Mouse (Mus musculus): ENCODE results near the gene Tsacc. TPM values are rescaled to one million over a fixed set of nuclear protein-coding genes. Genes with fewer than 3 reads are reported as not detected.
"Not testable (repeated sequence)": the region's sequence is repeated elsewhere in the genome, so short reads cannot be mapped to it uniquely, and the experiment has no call there.

Gene Tsacc
- total and polyA plus RNA-seq, 2 experiments from 2014 or later, result 10.6 TPM; not detected in 1

DNA sequence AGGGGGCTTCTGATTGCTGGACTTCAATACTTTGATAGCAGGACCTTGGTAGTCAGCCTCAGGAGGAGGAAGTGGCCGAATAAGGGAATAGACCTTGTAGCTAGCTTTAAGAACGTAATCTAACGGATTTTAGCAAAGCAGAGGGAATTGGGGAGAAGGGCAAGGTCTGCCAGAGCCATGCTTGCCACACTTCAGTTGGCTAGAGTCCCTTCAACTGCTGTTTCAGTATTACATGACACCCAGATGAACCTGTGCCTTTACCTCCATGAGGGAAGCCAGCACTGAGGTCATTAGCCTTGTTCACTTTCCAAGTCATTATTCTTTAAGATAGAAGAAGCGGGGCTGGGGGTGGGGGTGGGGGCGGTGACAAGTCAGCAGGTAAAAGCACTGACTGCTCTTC is 27.8 kb downstream of the Tsacc start:
- no peaks in the 10 kb centered on the region for H3K4me1 ChIP-seq (ENCODE audit: insufficient read depth, low read length)
- TF ChIP-seq CTCF (IDR thresholded peaks at IDR 0.05; ENCODE audit: low read depth), result no peak

DNA sequence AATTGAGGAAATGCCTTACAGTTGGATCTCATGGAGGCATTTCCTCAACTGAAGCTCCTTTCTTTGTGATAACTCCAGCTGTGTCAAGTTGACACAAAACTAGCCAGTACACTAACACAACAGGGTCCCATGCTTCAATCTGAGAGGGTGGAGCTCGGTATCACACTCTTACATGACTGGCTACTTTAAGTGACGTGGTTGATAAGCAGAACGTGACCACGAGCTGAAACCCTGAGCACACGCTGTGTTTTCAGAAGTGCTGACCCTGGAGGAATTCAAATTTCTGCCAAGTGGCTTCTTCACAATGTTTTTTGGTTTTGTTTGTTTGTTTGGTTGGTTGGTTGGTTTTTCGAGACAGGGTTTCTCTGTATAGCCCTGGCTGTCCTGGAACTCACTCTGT is 28.8 kb downstream of the Tsacc start:
- not testable (repeated sequence) for H3K4me2 ChIP-seq (ENCODE audit: low read depth, low read length); DNase-seq (ENCODE audit: low spot score); H3K9me3 ChIP-seq (ENCODE audit: low read length); H3K9ac ChIP-seq (replicated peaks; ENCODE audit: low read length); H3K4me1 ChIP-seq (ENCODE audit: insufficient read depth, low read length); H3K36me3 ChIP-seq (ENCODE audit: insufficient read depth, low read length); H3K27me3 ChIP-seq (ENCODE audit: insufficient read depth, low read length); H3K27ac ChIP-seq; ATAC-seq; H3K4me3 ChIP-seq (ENCODE audit: low read length)
- WGBS, result 90% methylated on average over 6 of the region's 6 CpGs

More for the DNA sequence above, 27.8 kb downstream of the Tsacc start:
- no peaks in the 10 kb centered on the region for H3K9me3 ChIP-seq (ENCODE audit: low read length)
- no peak overlapping the region for H3K4me3 ChIP-seq (ENCODE audit: low read length)
- ATAC-seq, result no peak
- no peaks in the 10 kb centered on the region for H3K27me3 ChIP-seq (ENCODE audit: insufficient read depth, low read length)
- WGBS, result 92% methylated on average over 5 of the region's 5 CpGs
- no peak overlapping the region for H3K9ac ChIP-seq (replicated peaks; ENCODE audit: low read length)
- H3K36me3 ChIP-seq (ENCODE audit: insufficient read depth, low read length), result no peaks in the 10 kb centered on the region
- no peak for DNase-seq (ENCODE audit: low spot score)
- no peak overlapping the region for H3K27ac ChIP-seq
- H3K4me2 ChIP-seq (ENCODE audit: low read depth, low read length), result no peak overlapping the region

DNA sequence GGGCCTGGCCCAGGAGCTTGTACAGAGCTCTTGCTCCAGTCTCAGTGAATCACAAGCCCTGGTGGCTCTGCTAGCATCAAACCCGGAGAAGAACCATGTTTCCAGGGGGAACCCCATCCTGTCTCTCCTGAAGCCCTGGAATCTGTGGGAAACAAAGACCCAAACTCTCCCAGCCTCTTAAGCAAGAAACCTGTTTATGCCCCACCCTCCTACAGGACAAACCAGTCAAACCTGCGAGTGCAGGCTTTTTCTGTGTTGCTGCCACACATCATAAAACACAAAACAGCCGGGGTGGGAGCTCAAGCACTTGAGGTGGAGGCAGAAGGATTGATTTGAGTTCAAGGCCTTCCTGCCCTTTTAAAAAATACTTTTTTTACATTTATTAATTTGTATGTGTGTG is 34.5 kb downstream of the Tsacc start:
- H3K4me3 ChIP-seq (ENCODE audit: low read length), result no peak overlapping the region
- 85% methylated on average over 3 of the region's 3 CpGs for WGBS
- no peaks in the 10 kb centered on the region for H3K36me3 ChIP-seq (ENCODE audit: insufficient read depth, low read length)
- DNase-seq (ENCODE audit: low spot score) (no peak), ATAC-seq (no peak)
- no peak overlapping the region for H3K9ac ChIP-seq (replicated peaks; ENCODE audit: low read length)
- no peaks in the 10 kb centered on the region for H3K9me3 ChIP-seq (ENCODE audit: low read length)
- H3K27me3 ChIP-seq (ENCODE audit: insufficient read depth, low read length), result no peaks in the 10 kb centered on the region
- TF ChIP-seq CTCF (IDR thresholded peaks at IDR 0.05; ENCODE audit: low read depth), result no peak
- no peak overlapping the region for H3K27ac ChIP-seq
- H3K4me2 ChIP-seq (ENCODE audit: low read depth, low read length), result no peak overlapping the region
- no peaks in the 10 kb centered on the region for H3K4me1 ChIP-seq (ENCODE audit: insufficient read depth, low read length)

DNA sequence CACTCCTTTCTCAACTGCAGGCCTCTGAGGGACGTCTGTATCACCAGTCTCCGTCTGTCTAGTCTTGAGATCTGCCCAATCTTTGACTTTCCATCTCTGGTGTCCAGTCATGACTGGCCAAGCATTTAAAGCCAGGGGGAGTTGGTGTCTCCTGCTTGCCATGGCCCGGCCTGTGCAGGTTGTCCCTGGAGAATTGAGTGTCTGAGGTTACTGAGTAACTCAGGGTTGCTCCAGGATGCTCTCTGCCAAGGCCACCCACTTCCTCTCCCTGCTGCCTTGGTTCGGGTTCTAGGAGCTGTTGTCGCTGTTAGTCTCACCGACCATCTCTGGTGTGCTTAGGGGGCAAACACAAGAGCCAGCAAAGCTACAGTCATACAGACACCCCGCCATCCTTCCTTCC is 40.4 kb downstream of the Tsacc start:
- Histone ChIP-seq H3K9me3 (ENCODE audit: low read length) (no peaks in the 10 kb centered on the region), H3K4me2 (ENCODE audit: low read depth, low read length) (no peak overlapping the region), H3K27ac (no peak overlapping the region), H3K4me1 (ENCODE audit: insufficient read depth, low read length) (peaks cover 8% of the 10 kb centered on the region; the same call in 1 of the 2 replicates), H3K27me3 (ENCODE audit: insufficient read depth, low read length) (no peaks in the 10 kb centered on the region; the same call in 1 of the 2 replicates), H3K4me3 (ENCODE audit: low read length) (no peak overlapping the region), H3K36me3 (ENCODE audit: insufficient read depth, low read length) (no peaks in the 10 kb centered on the region), H3K9ac (replicated peaks; ENCODE audit: low read length) (no peak overlapping the region)
- DNase-seq (ENCODE audit: low spot score) (no peak), ATAC-seq (no peak)
- no peak for TF ChIP-seq CTCF (IDR thresholded peaks at IDR 0.05; ENCODE audit: low read depth)
- 78% methylated on average over 7 of the region's 7 CpGs for WGBS

DNA sequence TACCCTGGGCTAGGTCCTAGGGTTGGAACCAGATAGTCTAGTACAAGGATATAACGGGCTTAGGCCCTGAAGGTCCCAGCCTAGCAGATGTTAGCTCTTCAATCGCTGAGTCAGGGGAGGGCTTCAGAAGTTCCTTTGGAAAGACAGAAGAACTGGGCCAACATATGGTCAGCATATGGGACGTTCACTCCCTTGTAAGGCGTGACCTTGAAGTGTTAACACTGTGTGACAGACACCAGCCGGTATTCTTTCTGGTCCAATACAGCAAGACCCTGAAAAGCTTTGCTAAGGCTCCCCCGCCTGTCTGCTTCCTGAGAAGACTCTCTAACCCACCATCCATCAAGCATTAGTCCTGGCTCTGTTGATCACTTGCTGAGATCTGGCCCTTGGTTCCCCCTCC is 40.8 kb downstream of the Tsacc start:
- no peak for ATAC-seq
- no peak overlapping the region for H3K4me2 ChIP-seq (ENCODE audit: low read depth, low read length)
- WGBS, result 70% methylated on average over 6 of the region's 6 CpGs
- H3K27ac ChIP-seq, result no peak overlapping the region
- H3K4me3 ChIP-seq (ENCODE audit: low read length), result no peak overlapping the region
- no peak for DNase-seq (ENCODE audit: low spot score)
- no peak overlapping the region for H3K9ac ChIP-seq (replicated peaks; ENCODE audit: low read length)
- no peaks in the 10 kb centered on the region for H3K36me3 ChIP-seq (ENCODE audit: insufficient read depth, low read length)
- H3K27me3 ChIP-seq (ENCODE audit: insufficient read depth, low read length), result no peaks in the 10 kb centered on the region; the same call in 1 of the 2 replicates
- no peaks in the 10 kb centered on the region for H3K9me3 ChIP-seq (ENCODE audit: low read length)
- TF ChIP-seq CTCF (IDR thresholded peaks at IDR 0.05; ENCODE audit: low read depth), result no peak
- peaks cover 8% of the 10 kb centered on the region; the same call in 1 of the 2 replicates for H3K4me1 ChIP-seq (ENCODE audit: insufficient read depth, low read length)

DNA sequence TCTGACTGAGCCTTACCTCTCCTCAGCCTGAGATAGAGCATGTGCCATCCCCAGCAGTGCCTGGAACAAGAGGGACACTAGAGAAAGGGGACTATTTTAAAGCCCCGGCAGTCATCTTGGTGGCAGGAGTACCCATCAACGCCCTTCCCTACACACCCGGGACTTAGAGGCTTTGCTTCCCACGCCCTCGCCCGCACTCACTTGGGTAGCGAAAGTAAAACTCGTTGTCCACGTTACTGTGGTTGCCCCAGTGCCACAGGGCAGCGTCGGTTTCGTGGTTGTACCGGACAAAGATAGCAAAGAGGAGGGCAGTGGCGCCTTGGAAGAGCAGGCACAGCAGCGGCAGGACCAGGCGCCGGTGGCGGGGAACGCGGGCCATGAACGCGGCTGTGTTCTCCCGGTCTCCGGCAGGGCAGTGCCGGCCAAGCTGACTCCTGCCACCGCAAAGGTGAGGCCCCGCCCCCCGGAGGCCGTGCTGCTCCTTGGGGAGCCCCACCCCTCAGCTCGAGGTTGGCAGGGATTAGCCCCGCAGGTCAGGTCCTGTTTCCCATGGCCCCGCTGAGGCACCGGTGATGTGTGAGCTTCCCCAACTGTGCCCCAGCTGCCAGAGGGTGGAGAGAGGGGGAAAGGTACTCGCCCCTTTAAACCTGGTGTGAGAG is 42.4 kb downstream of the Tsacc start, which contains the start of gene Rhbg:
TSS of gene Rhbg (minus strand) at position 442 of the 659 bp plus-strand sequence.
- no peak within 1 kb of the TSS for H3K27ac ChIP-seq
- H3K4me2 ChIP-seq (ENCODE audit: low read depth, low read length), result peak within 1 kb of the TSS; percentile 67
- 2% methylated on average over 34 of the region's 34 CpGs for WGBS
- H3K4me3 ChIP-seq (ENCODE audit: low read length), result peak within 1 kb of the TSS; percentile 36
- ATAC-seq (no peak), DNase-seq (ENCODE audit: low spot score) (peak; percentile 18)
- no peak for TF ChIP-seq CTCF (IDR thresholded peaks at IDR 0.05; ENCODE audit: low read depth)
- H3K9ac ChIP-seq (replicated peaks; ENCODE audit: low read length), result peak within 1 kb of the TSS; percentile 47
- no peaks in the 10 kb centered on the region for H3K36me3 ChIP-seq (ENCODE audit: insufficient read depth, low read length)
- no peaks in the 10 kb centered on the region; the same call in 1 of the 2 replicates for H3K27me3 ChIP-seq (ENCODE audit: insufficient read depth, low read length)
- H3K4me1 ChIP-seq (ENCODE audit: insufficient read depth, low read length), result peaks cover 8% of the 10 kb centered on the region; the same call in 1 of the 2 replicates
- no peaks in the 10 kb centered on the region for H3K9me3 ChIP-seq (ENCODE audit: low read length)

DNA sequence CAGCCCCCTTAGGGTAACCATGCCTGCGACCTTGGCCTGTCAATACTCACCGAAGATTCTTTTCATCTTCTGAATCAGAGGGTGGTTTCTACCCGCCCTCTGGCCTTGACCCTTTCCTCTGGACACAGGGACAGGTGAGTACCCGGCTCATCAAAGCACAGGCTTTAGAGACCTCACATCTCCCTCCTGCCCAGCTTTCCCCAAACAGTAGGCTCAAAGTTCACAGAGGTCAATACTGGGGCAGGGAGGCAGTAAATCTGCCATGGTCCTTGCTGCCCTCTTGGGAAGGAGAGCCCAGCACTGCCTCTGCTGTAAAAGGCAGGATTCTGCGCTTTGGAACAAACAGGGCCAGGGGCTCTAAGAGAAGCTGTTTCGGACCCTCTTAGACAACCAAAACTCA is 44.1 kb downstream of the Tsacc start:
- Histone ChIP-seq H3K9me3 (ENCODE audit: low read length) (no peaks in the 10 kb centered on the region), H3K36me3 (ENCODE audit: insufficient read depth, low read length) (no peaks in the 10 kb centered on the region), H3K4me2 (ENCODE audit: low read depth, low read length) (no peak overlapping the region), H3K27me3 (ENCODE audit: insufficient read depth, low read length) (no peaks in the 10 kb centered on the region; the same call in 1 of the 2 replicates), H3K9ac (replicated peaks; ENCODE audit: low read length) (no peak overlapping the region), H3K4me1 (ENCODE audit: insufficient read depth, low read length) (peaks cover 8% of the 10 kb centered on the region; the same call in 1 of the 2 replicates), H3K4me3 (ENCODE audit: low read length) (no peak overlapping the region), H3K27ac (no peak overlapping the region)
- TF ChIP-seq CTCF (IDR thresholded peaks at IDR 0.05; ENCODE audit: low read depth), result no peak
- DNase-seq (ENCODE audit: low spot score), result no peak
- no peak for ATAC-seq
- 74% methylated on average over 6 of the region's 6 CpGs for WGBS
